Mouse (Mus musculus): ENCODE results near the gene Etfb. TPM values are rescaled to one million over a fixed set of nuclear protein-coding genes. Genes with fewer than 3 reads are reported as not detected.

The Etfb gene
- polyA plus RNA-seq, 1 experiment: 37.8 TPM

GRCm38 (mm10) chr7:43462851-43463250, 19.0 kb downstream of the Etfb start, which contains the start of gene Vsig10l:
TSS of gene Vsig10l (plus strand) at chr7:43463151.
- 74% methylated on average over 4 of the region's 4 CpGs for WGBS
- no peak for TF ChIP-seq CTCF (IDR thresholded peaks at IDR 0.05; ENCODE audit: extremely low read depth, insufficient read depth, insufficient read length, insufficient replicate concordance)
- no peak for TF ChIP-seq POLR2A (IDR thresholded peaks at IDR 0.05; ENCODE audit: low read depth, low read length)
- H3K4me3 ChIP-seq (ENCODE audit: extremely low read depth, insufficient read depth, insufficient read length): no peak within 1 kb of the TSS
- H3K4me1 ChIP-seq (ENCODE audit: control insufficient read depth, insufficient read depth, insufficient read length): peaks cover 7% of the 10 kb centered on the region
- H3K27me3 ChIP-seq (ENCODE audit: control insufficient read depth, insufficient read depth, low read length): no peaks in the 10 kb centered on the region
- no peak within 1 kb of the TSS for H3K27ac ChIP-seq (ENCODE audit: insufficient read depth, low read length)
- no peaks in the 10 kb centered on the region for H3K36me3 ChIP-seq (ENCODE audit: control insufficient read depth, insufficient read depth, low read length)
- no peak for DNase-seq (ENCODE audit: low read depth in 1 of 2, low spot score in 2 of 2)

GRCm38 (mm10) chr7:43463976-43464375, 20.1 kb downstream of the Etfb start:
- TF ChIP-seq CTCF (IDR thresholded peaks at IDR 0.05; ENCODE audit: extremely low read depth, insufficient read depth, insufficient read length, insufficient replicate concordance) (no peak), POLR2A (IDR thresholded peaks at IDR 0.05; ENCODE audit: low read depth, low read length) (no peak)
- H3K27ac ChIP-seq (ENCODE audit: insufficient read depth, low read length): no peak overlapping the region
- 90% methylated on average over 7 of the region's 7 CpGs for WGBS
- H3K36me3 ChIP-seq (ENCODE audit: control insufficient read depth, insufficient read depth, low read length): no peaks in the 10 kb centered on the region
- no peaks in the 10 kb centered on the region for H3K27me3 ChIP-seq (ENCODE audit: control insufficient read depth, insufficient read depth, low read length)
- no peak for DNase-seq (ENCODE audit: low read depth in 1 of 2, low spot score in 2 of 2)
- H3K4me1 ChIP-seq (ENCODE audit: control insufficient read depth, insufficient read depth, insufficient read length): peaks cover 7% of the 10 kb centered on the region
- H3K4me3 ChIP-seq (ENCODE audit: extremely low read depth, insufficient read depth, insufficient read length): no peak overlapping the region

GRCm38 (mm10) chr7:43464864-43465343, 21.0 kb downstream of the Etfb start:
- peak; percentile 17 to 32 for DNase-seq (ENCODE audit: low read depth in 1 of 2, low spot score in 2 of 2)
- 12% methylated on average over 35 of the region's 35 CpGs for WGBS
- peak overlapping the region; percentile 72 for H3K4me3 ChIP-seq (ENCODE audit: extremely low read depth, insufficient read depth, insufficient read length)
- TF ChIP-seq POLR2A (IDR thresholded peaks at IDR 0.05; ENCODE audit: low read depth, low read length): no peak
- TF ChIP-seq CTCF (IDR thresholded peaks at IDR 0.05; ENCODE audit: extremely low read depth, insufficient read depth, insufficient read length, insufficient replicate concordance): 0 out of 2 replicates have a peak, but pooled peaks have one; percentile 18
- H3K36me3 ChIP-seq (ENCODE audit: control insufficient read depth, insufficient read depth, low read length): no peaks in the 10 kb centered on the region
- peaks cover 7% of the 10 kb centered on the region for H3K4me1 ChIP-seq (ENCODE audit: control insufficient read depth, insufficient read depth, insufficient read length)
- no peaks in the 10 kb centered on the region for H3K27me3 ChIP-seq (ENCODE audit: control insufficient read depth, insufficient read depth, low read length)
- H3K27ac ChIP-seq (ENCODE audit: insufficient read depth, low read length): no peak overlapping the region

- peak overlapping the region; percentile 68 for H3K27ac ChIP-seq (ENCODE audit: insufficient read depth, low read length)
- TF ChIP-seq CTCF (IDR thresholded peaks at IDR 0.05; ENCODE audit: extremely low read depth, insufficient read depth, insufficient read length, insufficient replicate concordance) (no peak), POLR2A (IDR thresholded peaks at IDR 0.05; ENCODE audit: low read depth, low read length) (no peak)
- no peaks in the 10 kb centered on the region for H3K36me3 ChIP-seq (ENCODE audit: control insufficient read depth, insufficient read depth, low read length)
- H3K27me3 ChIP-seq (ENCODE audit: control insufficient read depth, insufficient read depth, low read length): no peaks in the 10 kb centered on the region
- peaks cover 7% of the 10 kb centered on the region for H3K4me1 ChIP-seq (ENCODE audit: control insufficient read depth, insufficient read depth, insufficient read length)
- 2% methylated on average over 33 of the region's 33 CpGs for WGBS
- H3K4me3 ChIP-seq (ENCODE audit: extremely low read depth, insufficient read depth, insufficient read length): peak overlapping the region; percentile 72
- DNase-seq (ENCODE audit: low read depth in 1 of 2, low spot score in 2 of 2): peak; percentile 89
Measured at GRCm38 (mm10) chr7:43465344-43466098, 21.6 kb downstream of the Etfb start.

- under 1% methylated on average over 33 of the region's 33 CpGs for WGBS
- H3K4me3 ChIP-seq (ENCODE audit: extremely low read depth, insufficient read depth, insufficient read length): peak overlapping the region; percentile 72
- TF ChIP-seq CTCF (IDR thresholded peaks at IDR 0.05; ENCODE audit: extremely low read depth, insufficient read depth, insufficient read length, insufficient replicate concordance): peak; percentile 94
- TF ChIP-seq POLR2A (IDR thresholded peaks at IDR 0.05; ENCODE audit: low read depth, low read length): no peak
- H3K27me3 ChIP-seq (ENCODE audit: control insufficient read depth, insufficient read depth, low read length): no peaks in the 10 kb centered on the region
- H3K27ac ChIP-seq (ENCODE audit: insufficient read depth, low read length): peak overlapping the region; percentile 28
- peak; percentile 55 to 82 for DNase-seq (ENCODE audit: low read depth in 1 of 2, low spot score in 2 of 2)
- H3K36me3 ChIP-seq (ENCODE audit: control insufficient read depth, insufficient read depth, low read length): no peaks in the 10 kb centered on the region
- H3K4me1 ChIP-seq (ENCODE audit: control insufficient read depth, insufficient read depth, insufficient read length): peaks cover 7% of the 10 kb centered on the region
Measured at GRCm38 (mm10) chr7:43466099-43466694, 22.3 kb downstream of the Etfb start.

- TF ChIP-seq CTCF (IDR thresholded peaks at IDR 0.05; ENCODE audit: extremely low read depth, insufficient read depth, insufficient read length, insufficient replicate concordance): peak; percentile 46; the same call in 1 of the 2 replicates
- no peak for TF ChIP-seq POLR2A (IDR thresholded peaks at IDR 0.05; ENCODE audit: low read depth, low read length)
- Histone ChIP-seq H3K4me3 (ENCODE audit: extremely low read depth, insufficient read depth, insufficient read length) (no peak overlapping the region), H3K36me3 (ENCODE audit: control insufficient read depth, insufficient read depth, low read length) (no peaks in the 10 kb centered on the region), H3K4me1 (ENCODE audit: control insufficient read depth, insufficient read depth, insufficient read length) (no peaks in the 10 kb centered on the region), H3K27ac (ENCODE audit: insufficient read depth, low read length) (no peak overlapping the region), H3K27me3 (ENCODE audit: control insufficient read depth, insufficient read depth, low read length) (peaks cover 1% of the 10 kb centered on the region; the same call in 1 of the 2 replicates)
- 66% methylated on average over 8 of the region's 8 CpGs for WGBS
- DNase-seq (ENCODE audit: low read depth in 1 of 2, low spot score in 2 of 2): peak; percentile 33
Measured at GRCm38 (mm10) chr7:43470373-43470772, 26.5 kb downstream of the Etfb start.

Measured in spleen, adult 2 months (tissue).